Mouse (Mus musculus): ENCODE measurements around the gene Rmnd5b. TPM values are rescaled to one million over a fixed set of nuclear protein-coding genes. Genes with fewer than 3 reads are reported as not detected.

Rmnd5b gene
- total and polyA plus RNA-seq, 3 experiments: 41.1 to 59.5 (median 46.7) TPM

GRCm38 (mm10) chr11:51679466-51679865 is 43.8 kb upstream of the Rmnd5b start:
- Histone ChIP-seq H3K9ac (ENCODE audit: insufficient read depth, low read depth) (no peak overlapping the region), H3K4me3 (replicated peaks in 1 of 3; ENCODE audit: low read depth in 2 of 3, low read length in 2 of 3, poor library complexity in 1 of 3) (no peak overlapping the region), H3K4me2 (ENCODE audit: insufficient read depth, low read depth, poor library complexity, severe bottlenecking) (no peak overlapping the region), H3K79me2 (replicated peaks; ENCODE audit: control insufficient read depth, extremely low read depth, insufficient read depth, poor library complexity, severe bottlenecking) (no peaks in the 10 kb centered on the region), H3K27ac (ENCODE audit: insufficient read depth, low read depth) (no peak overlapping the region), H3K4me1 (ENCODE audit: control insufficient read depth in 1 of 2, insufficient read depth in 2 of 2) (peaks cover 0 to 8% of the 10 kb centered on the region in 2 experiments; a peak in 2 of 4 replicates), H3K36me3 (replicated peaks in 1 of 2; ENCODE audit: control insufficient read depth in 1 of 2, insufficient read depth in 1 of 2, low read length in 1 of 2) (peaks cover 0 to 3% of the 10 kb centered on the region in 2 experiments), H3K9me3 (replicated peaks; ENCODE audit: low read length) (no peaks in the 10 kb centered on the region), H3K27me3 (replicated peaks) (no peaks in the 10 kb centered on the region)
- in situ Hi-C loops (cut with MboI; ENCODE audit: low pct_ligation_motif_present, low pct_unique_long_range_greater_than_20kb, low sequenced_read_pairs): no loop called here
- no peak for TF ChIP-seq NRF1 (IDR thresholded peaks at IDR 0.05; ENCODE audit: low read depth, low read length)
- no peak for TF ChIP-seq GABPA (IDR thresholded peaks at IDR 0.05; ENCODE audit: insufficient replicate concordance, low read depth, low read length)
- no peak for TF ChIP-seq MAFK (IDR thresholded peaks at IDR 0.05; ENCODE audit: insufficient replicate concordance, low read length)
- no peak for TF ChIP-seq TBP (conservative IDR thresholded peaks at IDR 0.05; ENCODE audit: low read depth, low read length)
- TF ChIP-seq CHD1 (IDR thresholded peaks at IDR 0.05; ENCODE audit: low read depth, low read length): no peak
- no peak for TF ChIP-seq UBTF (IDR thresholded peaks at IDR 0.05; ENCODE audit: low read depth, low read length)
- no peak for TF ChIP-seq KAT2A (IDR thresholded peaks at IDR 0.05; ENCODE audit: insufficient replicate concordance, low read length)
- TF ChIP-seq CTCF (conservative IDR thresholded peaks at IDR 0.05 in 1 of 2, IDR thresholded peaks at IDR 0.05 in 1 of 2; ENCODE audit: low read depth in 2 of 2, low read length in 2 of 2): no peak
- no peak for TF ChIP-seq MEF2A (IDR thresholded peaks at IDR 0.05; ENCODE audit: borderline replicate concordance, low read depth, low read length)
- no peak for TF ChIP-seq USF1 (IDR thresholded peaks at IDR 0.05; ENCODE audit: low read depth, low read length)
- no peak for TF ChIP-seq JUN (IDR thresholded peaks at IDR 0.05; ENCODE audit: insufficient read depth, low read depth, low read length)
- no peak for TF ChIP-seq POLR2AphosphoS2 (IDR thresholded peaks at IDR 0.05; ENCODE audit: low read depth, low read length)
- no peak for TF ChIP-seq NELFE (IDR thresholded peaks at IDR 0.05; ENCODE audit: low read depth, low read length)
- DNase-seq (ENCODE audit: extremely low read depth): no peak
- dilution Hi-C loops (cut with MboI; ENCODE audit: extremely low pct_ligation_motif_present, extremely low pct_unique_long_range_greater_than_20kb, low sequenced_read_pairs): no loop called here

- dilution Hi-C loops (cut with MboI; ENCODE audit: extremely low pct_ligation_motif_present, extremely low pct_unique_long_range_greater_than_20kb, low sequenced_read_pairs): no loop called here
- no peak overlapping the region for H3K4me3 ChIP-seq (replicated peaks in 1 of 3; ENCODE audit: low read depth in 2 of 3, low read length in 2 of 3, poor library complexity in 1 of 3)
- H3K79me2 ChIP-seq (replicated peaks; ENCODE audit: control insufficient read depth, extremely low read depth, insufficient read depth, poor library complexity, severe bottlenecking): no peaks in the 10 kb centered on the region
- H3K4me1 ChIP-seq (ENCODE audit: control insufficient read depth in 1 of 2, insufficient read depth in 2 of 2): peaks cover 0 to 11% of the 10 kb centered on the region in 2 experiments; a peak in 2 of 4 replicates
- H3K36me3 ChIP-seq (replicated peaks in 1 of 2; ENCODE audit: control insufficient read depth in 1 of 2, insufficient read depth in 1 of 2, low read length in 1 of 2): no peaks in the 10 kb centered on the region
- no peak for TF ChIP-seq MAX (IDR thresholded peaks at IDR 0.05; ENCODE audit: low read length)
- TF ChIP-seq SIN3A (IDR thresholded peaks at IDR 0.05; ENCODE audit: low read length): no peak
- TF ChIP-seq ZC3H11A (IDR thresholded peaks at IDR 0.05; ENCODE audit: low read depth, low read length): no peak
- no peak for TF ChIP-seq ETS1 (conservative IDR thresholded peaks at IDR 0.05; ENCODE audit: low read depth, low read length)
- H3K4me2 ChIP-seq (ENCODE audit: insufficient read depth, low read depth, poor library complexity, severe bottlenecking): no peak overlapping the region
- no peak overlapping the region for H3K27ac ChIP-seq (ENCODE audit: insufficient read depth, low read depth)
- H3K27me3 ChIP-seq (replicated peaks): no peaks in the 10 kb centered on the region
- in situ Hi-C loops (cut with MboI; ENCODE audit: low pct_ligation_motif_present, low pct_unique_long_range_greater_than_20kb, low sequenced_read_pairs): no loop called here
- no peak for DNase-seq (ENCODE audit: extremely low read depth)
- no peak overlapping the region for H3K9ac ChIP-seq (ENCODE audit: insufficient read depth, low read depth)
- no peaks in the 10 kb centered on the region for H3K9me3 ChIP-seq (replicated peaks; ENCODE audit: low read length)
These were observed 42.2 kb upstream of the Rmnd5b start for GRCm38 (mm10) chr11:51677737-51678418.

Data from CH12.LX (cell line).